In the genomic region with DNA sequence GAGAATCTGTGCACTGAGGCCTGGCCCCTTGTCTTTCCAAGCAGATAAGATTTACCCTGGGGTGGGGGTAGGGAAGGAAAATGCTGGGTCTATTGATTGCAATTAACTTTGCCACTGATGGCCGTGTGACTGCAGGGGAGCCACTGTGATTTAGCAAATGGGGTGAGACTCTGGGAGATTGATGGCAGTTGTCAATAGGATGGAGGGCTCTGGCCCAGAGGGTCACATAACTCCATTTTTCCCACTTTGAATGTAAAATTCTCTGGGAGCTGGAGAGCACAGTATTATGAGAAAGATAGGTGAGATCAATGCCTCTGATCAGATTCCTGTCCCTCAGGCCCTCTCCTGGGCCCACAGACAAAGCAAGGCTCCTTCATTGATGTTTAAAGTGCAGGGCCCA, we compare ENCODE assay signal across 22 mouse cellular contexts. TPM values are rescaled to one million over a fixed set of nuclear protein-coding genes. Genes with fewer than 3 reads are reported as not detected.
DNase-seq lines count a peak whose midpoint lies in the region; ATAC-seq lines count a peak whose summit lies in the region.
"Had no signal": no experiment of that assay in that cellular context is flagged by ENCODE, and none has a peak within 500 bp of the region (broad histone marks: within the 10 kb centered on the region; RNA-seq: fewer than 3 reads in every experiment).

No protein-coding gene starts in this region.

- peaks cover 31% of the 10 kb centered on the region for H3K4me1 ChIP-seq in heart, embryonic 12.5 days (replicated peaks)
- peaks cover 8% of the 10 kb centered on the region for H3K4me1 ChIP-seq in neural tube, embryonic 11.5 days (ENCODE audit: control insufficient read depth, insufficient read depth, low read length)
- H3K4me1 ChIP-seq in hindbrain, embryonic 13.5 days (replicated peaks), result peaks cover 26% of the 10 kb centered on the region
- peaks cover 10% of the 10 kb centered on the region for H3K4me1 ChIP-seq in neural tube, embryonic 14.5 days (ENCODE audit: control insufficient read depth, insufficient read depth, low read length)
- H3K4me1 ChIP-seq: liver, embryonic 15.5 days had no signal

- no peaks in the 10 kb centered on the region for H3K36me3 ChIP-seq in heart, embryonic 12.5 days
- H3K36me3 ChIP-seq in neural tube, embryonic 11.5 days (ENCODE audit: control insufficient read depth, insufficient read depth, low read length), result no peaks in the 10 kb centered on the region
- no peaks in the 10 kb centered on the region for H3K36me3 ChIP-seq in hindbrain, embryonic 13.5 days
- no peaks in the 10 kb centered on the region for H3K36me3 ChIP-seq in neural tube, embryonic 14.5 days (ENCODE audit: control insufficient read depth, insufficient read depth, low read length)
- H3K36me3 ChIP-seq: liver, embryonic 15.5 days had no signal

- H3K9me3 ChIP-seq in heart, embryonic 12.5 days (replicated peaks), result no peaks in the 10 kb centered on the region
- no peaks in the 10 kb centered on the region for H3K9me3 ChIP-seq in neural tube, embryonic 11.5 days (ENCODE audit: control insufficient read depth, low read length)
- H3K9me3 ChIP-seq in hindbrain, embryonic 13.5 days, result no peaks in the 10 kb centered on the region
- H3K9me3 ChIP-seq in neural tube, embryonic 14.5 days (ENCODE audit: control insufficient read depth, low read length), result no peaks in the 10 kb centered on the region
- H3K9me3 ChIP-seq: liver, embryonic 15.5 days had no signal

- H3K4me3 ChIP-seq in heart, embryonic 12.5 days, result no peak overlapping the region
- H3K4me3 ChIP-seq in neural tube, embryonic 11.5 days (ENCODE audit: low read depth, low read length), result no peak overlapping the region
- H3K4me3 ChIP-seq in hindbrain, embryonic 13.5 days, result no peak overlapping the region
- no peak overlapping the region for H3K4me3 ChIP-seq in neural tube, embryonic 14.5 days (ENCODE audit: low read depth, low read length)
- H3K4me3 ChIP-seq: heart, adult 2 months; liver, embryonic 15.5 days had no signal

- peak; percentile 37 for DNase-seq in heart, adult 11 months
- no peak for DNase-seq in neural tube, embryonic 11.5 days (ENCODE audit: low spot score)
- DNase-seq in neural tube, embryonic 10.5 days (ENCODE audit: extremely low spot score, low spot score), result no peak
- no peak for DNase-seq in spleen, adult 12 weeks (ENCODE audit: low spot score)
- DNase-seq: adrenal gland, adult 8-10 months; cerebellum, adult 2 months; cerebellum, postnatal 25 days; gastrocnemius, postnatal 10 days; heart, adult 2 months; kidney, adult 18-20 months; kidney, postnatal 4 days; left cerebral cortex, postnatal 4 days; liver; retina, postnatal 1 day; right cerebral cortex, postnatal 25 days had no signal

- no peak for ATAC-seq in heart, embryonic 12.5 days (ENCODE audit: insufficient number of reproducible peaks, low FRiP score)
- no peak for ATAC-seq in neural tube, embryonic 11.5 days (ENCODE audit: insufficient read depth, low FRiP score, low TSS enrichment)
- peak; percentile 52; the same call in 1 of the 2 replicates for ATAC-seq in hindbrain, embryonic 13.5 days (ENCODE audit: low FRiP score)
- no peak; the same call in 1 of the 2 replicates for ATAC-seq in neural tube, embryonic 14.5 days (ENCODE audit: low read depth)
- ATAC-seq: activated CD4-positive, CD25-positive, alpha-beta regulatory T cell, adult 4 months; forebrain, embryonic 14.5 days had no signal

- 52% methylated on average over 1 of the region's 1 CpGs for WGBS in heart, embryonic 12.5 days
- WGBS in neural tube, embryonic 11.5 days, result 3% methylated on average over 1 of the region's 1 CpGs
- WGBS in hindbrain, embryonic 13.5 days, result 12% methylated on average over 1 of the region's 1 CpGs
- 9% methylated on average over 1 of the region's 1 CpGs for whole genome bisulfite sequencing in neural tube, embryonic 14.5 days

- peaks cover 11% of the 10 kb centered on the region for H3K27me3 ChIP-seq in heart, embryonic 12.5 days (replicated peaks)
- H3K27me3 ChIP-seq in neural tube, embryonic 11.5 days (ENCODE audit: control insufficient read depth, insufficient read depth, low read length), result no peaks in the 10 kb centered on the region
- no peaks in the 10 kb centered on the region for H3K27me3 ChIP-seq in hindbrain, embryonic 13.5 days
- no peaks in the 10 kb centered on the region for H3K27me3 ChIP-seq in neural tube, embryonic 14.5 days (ENCODE audit: control insufficient read depth, insufficient read depth, low read length)
- H3K27me3 ChIP-seq: liver, embryonic 15.5 days had no signal

- H3K9ac ChIP-seq in heart, embryonic 12.5 days, result no peak overlapping the region
- H3K9ac ChIP-seq in neural tube, embryonic 11.5 days (ENCODE audit: low read length), result no peak overlapping the region
- H3K9ac ChIP-seq in hindbrain, embryonic 13.5 days, result no peak overlapping the region
- no peak overlapping the region for H3K9ac ChIP-seq in neural tube, embryonic 14.5 days (replicated peaks; ENCODE audit: low read depth, low read length)
- H3K9ac ChIP-seq: liver, embryonic 15.5 days had no signal

- H3K27ac ChIP-seq in heart, embryonic 12.5 days (ENCODE audit: poor library complexity, severe bottlenecking), result no peak overlapping the region
- H3K27ac ChIP-seq in neural tube, embryonic 11.5 days (ENCODE audit: low read depth, low read length), result peak overlapping the region; percentile 60
- peak overlapping the region; percentile 73 for H3K27ac ChIP-seq in hindbrain, embryonic 13.5 days
- H3K27ac ChIP-seq in neural tube, embryonic 14.5 days (ENCODE audit: low read depth, low read length), result 0 out of 2 replicates have a peak overlapping the region, but pooled peaks have one; percentile 16
- H3K27ac ChIP-seq: heart, adult 2 months; liver, embryonic 15.5 days; macrophage had no signal

- no peak overlapping the region for H3K4me2 ChIP-seq in heart, embryonic 12.5 days
- H3K4me2 ChIP-seq in neural tube, embryonic 11.5 days (ENCODE audit: low read depth), result no peak overlapping the region
- no peak overlapping the region for H3K4me2 ChIP-seq in hindbrain, embryonic 13.5 days
- no peak overlapping the region for H3K4me2 ChIP-seq in neural tube, embryonic 14.5 days (ENCODE audit: low read depth, low read length)
- H3K4me2 ChIP-seq: liver, embryonic 15.5 days had no signal

RNA-seq across cellular contexts. Expression of a gene that starts 49.2 kb away (rescaled TPM):
- polyA plus RNA-seq in heart, embryonic 12.5 days (2016; fragmentation: Nextera tagmentation; extraction: Ambion mirVana), result 25.1 and 27.5 TPM in 2 replicates
- polyA plus RNA-seq in neural tube, embryonic 11.5 days (2014; fragmentation: Nextera tagmentation; extraction: Ambion mirVana), result 589 and 601 TPM in 2 replicates
- polyA plus RNA-seq in hindbrain, embryonic 13.5 days (2015; fragmentation: Nextera tagmentation; extraction: Ambion mirVana), result 574 and 588 TPM in 2 replicates
- 323 and 410 TPM in 2 replicates for polyA plus RNA-seq in neural tube, embryonic 14.5 days (2014; fragmentation: Nextera tagmentation; extraction: Ambion mirVana)
- polyA plus RNA-seq: macrophage had no signal

Comparison
In these comparisons a context has a peak if more than half of its experiments do, and no peak if none do; other contexts are left out.
1. RNA of a gene that starts 49.2 kb away (polyA plus RNA-seq): 589 to 601 TPM in neural tube, embryonic 11.5 days, 574 to 588 TPM in hindbrain, embryonic 13.5 days and 323 to 410 TPM in neural tube, embryonic 14.5 days; 25.1 to 27.5 TPM in heart, embryonic 12.5 days; every median in the first group is over 10 times any median in the second.